Comparison of ENCODE assay signal across 8 mouse cellular contexts in the genomic region with DNA sequence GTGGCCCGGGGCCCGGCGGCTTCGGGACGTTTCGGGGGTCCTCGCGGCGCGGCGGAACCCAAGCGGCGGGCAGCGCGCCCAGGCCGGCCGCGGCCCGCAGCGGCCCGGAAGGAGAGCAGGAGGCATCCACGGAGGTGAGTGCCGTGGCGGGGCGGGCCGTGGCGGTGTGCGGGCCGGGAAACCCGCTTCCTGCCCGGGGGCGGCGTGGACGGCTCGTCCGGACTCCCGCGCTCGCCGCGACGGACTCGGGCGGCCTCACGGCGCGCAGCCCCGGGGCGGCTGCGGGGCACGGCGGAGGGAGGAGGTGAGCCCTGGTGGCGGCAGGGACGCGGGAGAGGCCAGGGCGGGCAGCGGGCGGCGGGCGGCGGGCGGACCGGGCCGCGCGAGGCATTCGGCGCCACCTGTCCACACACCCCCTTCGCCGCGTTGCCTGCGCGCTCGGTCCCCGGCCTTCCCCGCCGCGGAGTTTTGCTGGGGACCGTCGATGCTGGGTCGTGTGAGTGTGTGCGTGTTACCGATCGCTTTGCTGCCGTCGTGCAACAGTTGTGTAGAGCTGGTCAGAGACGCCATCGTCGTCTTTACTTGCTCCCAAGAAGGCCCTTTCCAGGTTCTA. TPM values are rescaled to one million over a fixed set of nuclear protein-coding genes. Genes with fewer than 3 reads are reported as not detected.
DNase-seq lines count a peak whose midpoint lies in the region; ATAC-seq and TF ChIP-seq lines count a peak whose summit lies in the region.

No protein-coding gene starts in this region.

- peak; percentile 27 for DNase-seq in gastrocnemius, adult 2 months
- no peak for DNase-seq in gastrocnemius, postnatal 36 days
- peak; percentile 22 for DNase-seq in thymus, postnatal 4 days
- DNase-seq in thymus, postnatal 36 days = no peak
- no peak for DNase-seq in frontal cortex, postnatal 25 days (ENCODE audit: low spot score in 2 of 2)
- DNase-seq in c-Kit-positive CD71-positive TER-119-positive erythroid progenitor cells, embryonic 14.5 days (ENCODE audit: low spot score) = no peak

- H3K36me3 ChIP-seq in limb, embryonic 13.5 days = no peaks in the 10 kb centered on the region
- no peaks in the 10 kb centered on the region for H3K36me3 ChIP-seq in stomach, embryonic 16.5 days (ENCODE audit: control insufficient read depth, insufficient read depth, low read length)

- TF ChIP-seq CTCF in gastrocnemius, adult 2 months (IDR thresholded peaks at IDR 0.05) = no peak

- H3K4me2 ChIP-seq in limb, embryonic 13.5 days (replicated peaks) = peak overlapping the region; percentile 63
- peak overlapping the region; percentile 64 for H3K4me2 ChIP-seq in stomach, embryonic 16.5 days (ENCODE audit: low read depth, low read length)

- H3K27me3 ChIP-seq in limb, embryonic 13.5 days = peaks cover 73% of the 10 kb centered on the region
- H3K27me3 ChIP-seq in stomach, embryonic 16.5 days (ENCODE audit: control insufficient read depth, insufficient read depth, low read length) = peaks cover 32% of the 10 kb centered on the region

- peak overlapping the region; percentile 82 for H3K9ac ChIP-seq in limb, embryonic 13.5 days
- peak overlapping the region; percentile 73 for H3K9ac ChIP-seq in stomach, embryonic 16.5 days (ENCODE audit: low read length)

- no peaks in the 10 kb centered on the region for H3K9me3 ChIP-seq in limb, embryonic 13.5 days
- no peaks in the 10 kb centered on the region for H3K9me3 ChIP-seq in stomach, embryonic 16.5 days (replicated peaks; ENCODE audit: control insufficient read depth, low read length)

- H3K4me1 ChIP-seq in limb, embryonic 13.5 days = peaks cover 8% of the 10 kb centered on the region; the same call in 1 of the 2 replicates
- no peaks in the 10 kb centered on the region; the same call in 1 of the 2 replicates for H3K4me1 ChIP-seq in stomach, embryonic 16.5 days (ENCODE audit: control insufficient read depth, insufficient read depth, low read length)

- ATAC-seq in limb, embryonic 13.5 days (ENCODE audit: low FRiP score, low read depth) = peak; percentile 43; the same call in 1 of the 2 replicates
- ATAC-seq in stomach, embryonic 16.5 days (ENCODE audit: insufficient read depth, low FRiP score) = peak; percentile 17; the same call in 1 of the 2 replicates

- intact Hi-C loops in gastrocnemius, adult 2 months (cut with DNase I) = no loop called here
- intact Hi-C loops in gastrocnemius, postnatal 36 days (cut with DNase I) = no loop called here

- peak overlapping the region; percentile 72 for H3K4me3 ChIP-seq in gastrocnemius, adult 2 months
- peak overlapping the region; percentile 64 for H3K4me3 ChIP-seq in limb, embryonic 13.5 days
- H3K4me3 ChIP-seq in stomach, embryonic 16.5 days (replicated peaks; ENCODE audit: low read length) = peak overlapping the region; percentile 59

- no peak overlapping the region for H3K27ac ChIP-seq in gastrocnemius, adult 2 months
- H3K27ac ChIP-seq in limb, embryonic 13.5 days = peak overlapping the region; percentile 76
- peak overlapping the region; percentile 34; the same call in 1 of the 2 replicates for H3K27ac ChIP-seq in stomach, embryonic 16.5 days (ENCODE audit: low read length)

- WGBS in limb, embryonic 13.5 days = 1% methylated on average over 61 of the region's 89 CpGs
- whole genome bisulfite sequencing in stomach, embryonic 16.5 days = under 1% methylated on average over 73 of the region's 89 CpGs

RNA-seq across cellular contexts. Expression of a gene that starts 0.4 kb away (rescaled TPM):
- total RNA-seq in gastrocnemius, adult 2 months (2021) = 1 to 10 TPM; 1.0 TPM
- 1 to 10 TPM; 2.1 to 2.2 TPM for total RNA-seq in gastrocnemius, postnatal 36 days (2021)
- polyA plus RNA-seq in limb, embryonic 13.5 days (2015; fragmentation: Nextera tagmentation; extraction: Ambion mirVana) = 14.9 and 16.3 TPM in 2 replicates
- polyA plus RNA-seq in stomach, embryonic 16.5 days (2015; fragmentation: Nextera tagmentation; extraction: Ambion mirVana) = 3.9 and 5.6 TPM in 2 replicates

RNA-seq across cellular contexts. Expression of a gene that starts 59.1 kb away (rescaled TPM):
- under 1 TPM; 0.56 to 0.64 TPM for total RNA-seq in gastrocnemius, adult 2 months (2021)
- total RNA-seq in gastrocnemius, postnatal 36 days (2021) = under 1 TPM; 0.17 to 0.48 TPM
- polyA plus RNA-seq in limb, embryonic 13.5 days (2015; fragmentation: Nextera tagmentation; extraction: Ambion mirVana) = 0.22 and 0.25 TPM in 2 replicates
- 0.11 and 0.26 TPM in 2 replicates for polyA plus RNA-seq in stomach, embryonic 16.5 days (2015; fragmentation: Nextera tagmentation; extraction: Ambion mirVana)

Comparison
In these comparisons a context has a peak if more than half of its experiments do, and no peak if none do; other contexts are left out.
1. DNase-seq: peak in gastrocnemius, adult 2 months (single experiment) and thymus, postnatal 4 days (single experiment); none in gastrocnemius, postnatal 36 days (0 of 2), thymus, postnatal 36 days (0 of 2), frontal cortex, postnatal 25 days (0 of 2) and c-Kit-positive CD71-positive TER-119-positive erythroid progenitor cells, embryonic 14.5 days (single experiment).
2. Peak in every context shown above with its lines, with median percentiles within 50 percentile points of each other: H3K4me3 ChIP-seq.